Mouse (Mus musculus): ENCODE data around the gene Phactr3.

Phactr3 gene

DNA sequence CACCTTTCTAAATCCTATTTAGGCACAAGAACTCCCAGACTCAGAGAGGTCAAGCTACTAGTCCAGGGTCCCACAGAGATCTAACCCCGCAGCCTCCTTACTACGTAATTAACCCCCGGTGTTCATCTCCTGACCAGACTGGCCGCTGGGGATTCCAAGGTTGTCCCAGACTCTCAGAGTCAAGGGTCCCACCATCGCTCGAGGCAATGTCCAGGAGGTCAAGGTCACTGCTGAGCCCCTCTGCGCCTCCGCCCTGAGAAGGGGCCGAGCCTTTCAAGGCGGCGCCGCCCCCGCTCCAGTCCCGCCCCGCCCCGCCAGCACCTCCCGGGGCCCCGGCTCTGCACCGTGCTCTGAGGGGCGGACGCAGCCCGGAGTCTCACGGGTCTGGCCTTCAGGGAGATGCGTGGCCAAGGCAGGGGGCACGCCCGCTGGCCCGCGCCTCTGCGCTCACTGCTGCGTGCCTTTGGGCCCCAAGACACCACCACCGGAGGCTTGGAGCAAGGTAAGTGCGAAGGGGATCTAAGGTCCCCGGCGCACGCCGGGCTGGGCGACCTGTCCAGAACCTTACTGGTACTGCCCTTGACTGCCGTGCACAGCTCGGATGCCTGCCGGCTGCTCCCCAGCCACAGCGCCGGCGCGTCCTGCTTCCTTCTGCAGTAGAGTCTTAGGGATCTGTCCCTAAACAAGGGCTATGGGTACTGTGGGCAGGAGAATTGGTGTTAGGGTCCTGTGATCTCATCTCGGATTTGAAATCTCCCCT is at the start of gene Phactr3:
Gene Phactr3, plus strand, starts transcription at position 175 of the 760 bp plus-strand sequence.
- DNase-seq, result no peak

DNA sequence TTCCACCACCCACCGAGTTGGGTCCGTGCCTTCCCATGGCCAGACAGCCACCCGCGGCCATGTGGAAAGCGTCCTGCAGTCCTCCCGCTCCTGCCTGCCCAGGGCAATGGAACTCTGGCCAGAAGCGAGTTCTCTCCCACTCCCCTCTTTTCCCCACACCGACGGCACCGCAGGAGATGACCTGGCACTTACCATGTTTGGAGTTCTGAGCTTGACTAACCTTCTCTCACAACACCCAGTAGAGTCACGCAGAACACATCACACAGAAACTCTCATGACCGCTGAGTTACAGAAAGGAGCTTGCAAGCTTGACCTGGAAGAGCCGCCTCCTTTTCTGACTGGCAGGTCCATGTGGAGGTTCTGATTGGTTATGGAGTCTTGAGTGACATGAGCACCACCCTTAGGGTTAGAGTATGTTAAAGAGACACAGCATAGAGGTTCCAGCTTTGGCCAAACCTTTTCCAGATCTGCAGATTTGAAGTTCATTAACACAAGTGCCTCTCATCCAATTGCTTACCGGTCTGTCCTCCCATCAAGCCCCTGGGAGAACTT is 40.5 kb upstream of the Phactr3 start, which contains the start of gene Zfp931:
Gene Zfp931, minus strand, starts transcription at position 311 of the 552 bp plus-strand sequence.
- peak in 1 of 2 experiments; percentile 19 for DNase-seq

DNA sequence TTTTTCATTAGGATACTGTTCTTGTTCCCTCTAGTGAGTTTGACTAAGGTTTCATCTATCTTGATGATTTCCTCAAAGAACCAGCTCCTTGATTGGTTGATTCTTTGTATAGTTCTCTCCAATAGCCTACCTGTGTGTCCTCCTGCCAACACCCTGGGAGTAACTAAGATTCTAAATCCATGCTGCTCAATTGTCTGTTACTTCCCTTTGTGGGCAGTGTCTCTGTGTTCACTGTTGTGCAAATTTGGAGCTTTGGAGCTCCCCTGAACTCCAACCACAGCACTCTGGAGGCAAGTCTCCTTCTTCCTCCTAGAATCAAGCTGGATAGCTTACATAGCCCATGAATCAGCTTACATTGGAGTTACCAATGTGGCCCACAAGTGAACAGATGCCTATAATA is 29.2 kb upstream of the Phactr3 start:
- no peak for DNase-seq

DNA sequence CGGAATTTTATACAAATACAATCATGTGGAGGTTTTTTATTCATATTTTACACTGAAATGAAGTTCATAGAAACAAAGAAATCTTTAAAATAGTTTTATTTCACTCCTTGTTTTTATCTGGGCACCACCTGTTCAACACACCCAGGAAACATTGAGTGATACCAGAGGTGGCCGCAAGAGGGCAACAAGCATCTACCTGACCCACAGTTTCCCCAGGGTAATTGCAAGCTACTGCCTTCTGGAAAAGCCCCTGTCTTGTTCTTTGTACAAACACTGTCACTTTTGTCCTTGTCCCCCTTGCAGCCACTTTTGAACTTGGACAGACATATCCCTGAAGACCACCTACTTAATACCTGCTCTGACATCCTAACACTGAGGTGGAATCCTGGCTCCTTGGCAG is 20.8 kb upstream of the Phactr3 start:
- DNase-seq, result peak; percentile 45 to 79

DNA sequence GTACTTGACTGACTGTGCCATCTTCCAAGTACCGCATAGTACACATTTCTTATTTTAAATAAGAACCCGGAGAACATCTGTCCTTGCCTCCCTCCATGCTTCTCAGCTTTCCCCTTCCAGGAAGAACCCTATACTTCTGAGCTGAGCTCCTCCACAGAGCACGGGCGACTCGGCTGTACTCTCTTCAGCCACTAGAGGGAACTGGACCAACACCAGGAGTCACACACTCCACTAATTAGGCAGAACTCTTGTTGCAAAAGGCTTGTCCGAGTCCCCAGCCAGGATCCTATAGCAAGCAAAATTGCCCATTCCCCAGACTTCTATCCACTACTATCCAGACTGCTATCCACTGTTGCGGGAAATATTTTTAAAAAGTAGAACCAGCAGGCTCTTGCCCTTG is 16.8 kb upstream of the Phactr3 start:
- peak; percentile 17 to 69 for DNase-seq

DNA sequence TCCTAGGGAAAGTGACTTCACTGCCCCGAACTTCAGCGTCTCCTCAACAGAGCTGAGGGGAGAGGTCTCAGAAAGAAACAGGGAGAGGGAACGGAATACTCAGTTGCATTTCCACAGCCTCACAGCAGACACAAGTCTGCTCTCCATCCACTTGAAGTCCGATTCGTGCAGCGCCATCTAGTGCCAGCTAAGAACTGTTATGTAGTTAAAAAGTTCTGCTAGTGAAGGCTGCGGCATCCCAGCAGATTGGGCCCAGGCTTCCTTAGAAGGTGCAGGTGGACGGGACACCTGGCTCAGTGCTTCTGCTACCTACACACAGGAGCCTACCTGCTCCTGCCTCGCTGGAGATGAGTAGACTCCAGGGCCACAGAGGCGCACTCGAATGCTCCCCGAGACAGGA is 829 bp upstream of the Phactr3 start:
- DNase-seq, result peak; percentile 24 to 72

DNA sequence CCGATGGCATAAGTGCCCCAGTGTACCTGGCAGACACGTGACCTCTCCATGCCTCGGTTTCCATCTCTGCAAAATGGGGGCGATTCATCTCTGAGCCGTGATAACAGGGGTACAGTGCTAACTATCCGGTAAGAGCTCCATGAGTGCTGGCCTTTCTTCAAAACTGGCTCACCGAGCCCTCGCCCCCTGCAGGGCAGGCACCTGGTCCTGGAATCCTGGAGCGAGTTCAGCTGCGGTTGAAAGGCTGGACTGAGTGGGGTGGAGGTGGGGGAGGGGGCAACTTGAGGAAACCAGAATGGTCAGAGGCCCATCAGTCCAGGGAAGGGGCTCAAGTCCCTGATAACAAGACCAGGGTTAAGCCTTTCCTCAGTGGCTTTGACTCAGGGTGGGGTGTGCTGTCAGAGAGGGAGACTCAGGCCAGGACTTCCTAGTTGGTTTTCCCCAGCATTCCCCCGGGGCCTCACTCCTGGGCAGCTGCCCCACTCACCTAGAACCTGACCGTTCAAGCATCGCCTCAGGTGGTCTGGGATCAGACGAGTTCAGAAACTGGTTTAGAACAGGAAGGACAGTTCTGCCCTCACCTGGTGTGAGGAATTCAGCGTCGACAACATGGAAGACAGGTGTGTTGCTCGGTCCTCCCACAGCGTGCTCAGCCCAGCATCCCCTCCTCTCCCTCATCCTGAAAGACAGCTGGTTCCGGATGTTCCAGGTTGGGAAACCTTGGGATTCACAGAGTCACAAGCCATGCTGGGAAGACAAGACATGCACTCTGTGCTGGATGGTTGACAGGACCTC is 983 bp downstream of the Phactr3 start:
- no peak for DNase-seq

DNA sequence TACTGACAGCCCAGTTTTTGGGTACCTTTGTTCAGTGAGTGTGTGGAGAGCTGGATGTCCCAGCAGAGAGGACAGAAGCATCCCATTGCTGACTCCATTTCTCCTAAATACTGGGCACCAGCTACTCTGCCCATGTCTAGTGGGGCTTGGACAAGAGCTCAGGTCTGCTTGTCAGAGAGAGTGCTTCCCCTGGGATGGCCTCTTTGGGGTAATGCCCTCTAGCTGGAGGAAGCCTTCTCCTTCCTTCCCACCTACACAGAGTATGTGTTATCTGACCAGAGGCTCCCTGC is 1.5 kb downstream of the Phactr3 start:
- no peak for DNase-seq

DNA sequence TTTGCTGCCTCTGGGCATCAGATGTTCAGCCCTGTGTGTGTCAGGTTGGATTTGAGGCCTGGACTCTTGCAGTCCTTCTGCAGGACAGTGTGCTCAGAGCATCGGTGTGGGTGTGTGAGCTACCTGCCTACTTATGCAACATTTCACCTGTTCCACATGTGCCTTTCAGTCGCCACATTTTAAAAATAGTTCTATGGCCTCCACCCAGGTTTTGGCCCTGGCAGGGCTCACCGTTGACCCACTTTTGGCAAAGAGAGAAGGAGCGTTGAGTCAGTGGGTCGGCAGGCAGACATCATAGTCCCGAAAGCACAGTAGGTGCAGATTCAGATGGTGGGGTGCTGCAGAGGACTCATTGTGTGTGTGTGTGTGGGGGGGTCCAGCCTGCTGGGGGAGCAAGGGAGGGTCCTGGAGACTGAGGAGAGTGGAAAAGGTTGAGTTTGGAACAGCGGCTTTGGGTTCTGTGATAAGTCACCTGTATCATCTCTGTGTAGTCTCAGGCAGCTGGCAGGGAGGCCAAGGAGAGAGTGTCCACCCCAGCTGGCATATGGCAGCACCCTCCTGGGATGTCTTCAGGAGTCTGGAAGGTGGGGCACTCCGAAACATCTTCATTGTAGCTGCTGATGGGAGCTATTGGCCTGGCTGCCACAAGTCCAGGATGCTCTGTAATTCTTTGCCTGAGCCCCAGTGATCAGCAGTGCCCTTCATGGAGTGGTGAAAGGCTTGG is 2.0 kb downstream of the Phactr3 start:
- no peak for DNase-seq

DNA sequence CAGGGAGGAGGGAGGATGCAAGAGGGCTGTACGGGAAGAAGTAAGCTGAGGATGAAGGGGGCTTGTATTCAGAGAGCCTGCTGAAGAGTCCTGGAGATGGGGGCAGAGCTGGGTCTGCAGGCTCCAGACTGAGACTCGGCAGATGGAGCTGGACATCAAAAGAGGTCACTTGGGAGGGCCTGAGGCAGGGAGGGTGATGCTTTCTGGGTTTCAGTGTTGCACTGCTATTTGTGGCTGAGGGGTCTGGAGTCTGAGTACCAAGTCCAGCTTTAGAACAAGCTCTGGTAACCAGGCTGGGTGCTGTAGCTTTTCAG is 2.6 kb downstream of the Phactr3 start:
- DNase-seq, result no peak

DNA sequence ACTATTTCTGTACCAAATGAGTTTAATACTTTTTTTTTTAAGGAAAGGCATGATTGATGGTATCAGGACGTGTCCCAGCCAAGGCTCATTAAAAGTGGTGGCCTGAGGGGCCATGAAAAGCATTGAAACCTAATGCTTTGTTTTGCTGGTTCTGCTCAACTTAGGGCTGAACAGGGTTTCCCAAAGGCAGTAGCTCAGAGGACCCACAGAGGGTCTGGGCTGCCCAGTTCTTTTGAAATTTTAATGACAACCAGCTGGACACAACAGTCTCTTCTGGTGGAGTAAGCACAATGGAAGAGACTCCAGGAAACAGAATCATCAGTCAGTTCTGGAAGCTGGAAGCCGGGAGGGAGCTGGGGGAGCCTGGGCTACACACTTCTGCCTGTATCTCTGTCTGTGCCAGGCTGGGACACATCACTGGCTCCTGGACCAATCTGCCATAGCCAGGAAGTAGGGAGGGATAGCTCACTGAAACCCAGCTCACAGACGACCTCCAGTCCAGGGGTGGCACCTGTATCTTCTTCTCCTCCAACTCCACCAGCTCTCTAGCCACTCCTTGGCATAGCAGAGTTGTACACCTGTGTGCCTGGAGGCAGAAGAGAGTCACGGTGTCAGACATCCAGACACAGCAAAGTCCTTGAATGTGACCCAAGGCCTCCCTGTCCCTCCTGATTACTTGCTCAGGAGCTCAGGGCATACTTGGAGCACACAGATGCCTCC is 3.3 kb downstream of the Phactr3 start:
- no peak for DNase-seq

DNA sequence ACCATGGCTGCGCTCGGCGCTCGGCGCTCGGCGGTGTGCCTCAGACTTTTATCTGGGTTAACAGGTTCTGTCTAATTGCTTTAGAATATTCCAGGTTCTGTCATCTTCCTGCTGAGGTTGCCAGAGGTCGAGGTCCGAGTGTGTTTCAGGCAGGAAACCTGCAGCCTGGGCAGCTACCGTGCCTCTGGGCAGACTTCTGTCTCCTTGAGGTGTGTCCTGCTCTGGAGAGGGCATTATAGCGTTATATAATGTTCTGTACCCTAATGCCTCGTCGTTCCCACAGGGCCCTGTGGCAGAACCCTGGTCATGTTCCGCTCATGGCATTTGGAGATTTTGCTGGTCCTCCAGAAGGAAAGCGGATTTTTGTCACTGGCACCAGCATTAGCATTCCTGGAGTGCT is 4.7 kb downstream of the Phactr3 start:
- DNase-seq, result no peak

DNA sequence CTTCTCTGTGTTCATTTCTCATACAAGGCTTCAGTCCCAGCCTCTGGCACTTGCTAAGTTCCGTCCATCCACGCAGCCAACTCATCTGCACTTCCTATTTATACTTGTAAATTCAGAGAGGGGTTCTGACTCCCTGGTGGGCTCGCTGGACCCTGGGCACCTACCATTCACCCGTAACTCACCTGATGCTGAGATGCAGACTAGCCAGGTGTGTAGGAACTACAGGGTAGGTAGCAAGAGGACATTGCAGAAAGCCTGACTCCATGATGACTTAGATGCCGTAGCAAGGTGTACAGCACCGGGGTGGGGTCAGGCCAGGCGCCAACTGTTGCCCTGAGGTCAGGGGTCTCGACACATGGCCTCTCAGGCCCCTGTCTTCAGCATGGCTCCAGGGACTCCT is 6.7 kb downstream of the Phactr3 start:
- DNase-seq, result no peak

DNA sequence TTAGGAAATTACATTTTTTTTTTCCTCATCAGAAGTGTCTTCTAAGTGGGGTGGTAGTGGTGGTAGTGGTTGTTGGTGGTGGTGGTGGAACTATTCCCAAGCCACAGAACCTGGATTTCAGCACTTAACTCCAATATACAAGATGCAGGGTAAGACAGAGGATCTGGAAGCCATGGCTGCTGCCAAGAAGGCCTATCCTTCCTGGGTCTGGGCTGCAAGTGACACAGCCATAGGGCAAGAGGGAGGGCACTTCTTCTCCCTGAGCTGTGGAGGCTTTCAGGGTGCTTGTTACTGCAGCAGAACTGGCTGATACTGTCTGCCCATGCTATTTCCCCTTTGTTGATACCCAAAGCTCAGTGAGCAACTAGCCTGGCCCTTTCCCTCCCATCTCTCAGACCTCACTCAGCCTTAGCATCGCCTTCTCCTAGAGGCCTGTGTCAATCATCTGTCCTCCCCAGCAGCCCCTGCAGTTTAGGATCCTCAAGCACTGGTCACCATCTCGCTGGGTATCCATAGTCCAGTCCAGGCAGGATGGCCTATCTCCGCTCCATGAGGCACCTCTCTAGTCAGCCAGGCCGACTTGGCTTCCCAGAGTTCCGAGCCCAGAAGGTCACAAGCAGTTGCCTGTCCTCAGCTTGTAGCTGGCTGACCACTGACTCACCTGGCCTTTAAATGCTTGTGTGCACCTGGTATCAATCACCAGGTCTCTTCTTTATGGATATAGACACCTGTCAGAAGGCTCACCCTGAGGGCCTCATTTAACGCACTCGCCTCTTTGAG is 7.5 kb downstream of the Phactr3 start:
- no peak for DNase-seq

DNA sequence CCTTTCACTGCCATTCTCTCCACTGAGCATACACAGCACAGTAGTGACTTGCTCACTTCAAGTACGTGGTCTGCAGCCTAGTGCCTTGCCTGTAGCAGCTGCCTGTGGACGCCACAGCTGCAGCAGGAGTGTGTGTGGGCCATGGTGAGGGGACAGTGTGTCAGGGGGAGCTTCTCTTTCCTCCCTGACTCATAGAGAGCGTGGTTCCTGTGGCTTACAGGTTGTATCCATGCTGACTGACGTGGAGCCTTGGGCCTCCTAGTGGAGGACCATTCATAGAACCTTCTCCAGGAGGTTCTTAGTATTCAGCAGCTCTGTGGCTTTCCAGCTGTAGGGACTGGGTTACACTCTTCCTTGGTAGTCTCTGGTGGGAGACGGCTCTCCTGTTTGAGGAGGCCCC is 9.8 kb downstream of the Phactr3 start:
- no peak for DNase-seq

DNA sequence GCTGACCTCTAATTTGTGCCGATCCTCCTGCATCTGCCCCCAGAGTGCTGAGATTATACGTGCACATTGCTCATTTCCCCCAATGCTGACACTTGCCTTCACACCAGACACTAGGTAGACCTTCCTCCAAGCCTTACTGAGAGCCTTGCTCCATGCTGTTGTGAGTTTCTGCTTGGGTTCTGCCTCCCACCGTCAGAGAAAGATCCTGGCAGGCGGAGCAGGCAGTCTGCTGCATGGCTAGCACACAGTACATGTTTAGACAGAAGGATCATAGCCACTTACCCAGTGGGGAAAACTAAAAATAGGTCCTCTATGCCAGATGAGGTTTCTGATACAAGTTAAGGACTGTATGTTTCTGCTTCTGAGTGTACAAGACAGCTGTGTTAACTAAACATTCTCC is 10.4 kb downstream of the Phactr3 start:
- DNase-seq, result no peak

DNA sequence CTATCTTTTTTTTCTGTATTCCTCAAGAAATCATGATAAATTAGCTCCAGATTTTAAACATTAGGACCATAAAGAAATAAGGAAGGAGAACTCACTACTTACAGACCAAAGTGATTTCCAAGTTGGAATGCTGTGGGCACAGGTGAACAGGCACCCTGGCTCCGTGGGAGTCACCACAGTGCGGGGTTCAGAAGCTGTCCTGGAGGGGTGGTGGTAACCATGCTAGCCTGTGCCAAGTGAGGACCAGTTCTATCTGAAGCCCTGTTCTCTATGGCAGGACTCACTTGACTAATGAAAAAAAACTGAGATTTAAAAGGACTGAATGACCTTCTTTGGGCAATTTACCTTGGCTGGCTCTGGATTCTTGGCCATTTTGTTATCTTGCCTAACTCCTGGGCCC is 10.9 kb downstream of the Phactr3 start:
- no peak for DNase-seq

DNA sequence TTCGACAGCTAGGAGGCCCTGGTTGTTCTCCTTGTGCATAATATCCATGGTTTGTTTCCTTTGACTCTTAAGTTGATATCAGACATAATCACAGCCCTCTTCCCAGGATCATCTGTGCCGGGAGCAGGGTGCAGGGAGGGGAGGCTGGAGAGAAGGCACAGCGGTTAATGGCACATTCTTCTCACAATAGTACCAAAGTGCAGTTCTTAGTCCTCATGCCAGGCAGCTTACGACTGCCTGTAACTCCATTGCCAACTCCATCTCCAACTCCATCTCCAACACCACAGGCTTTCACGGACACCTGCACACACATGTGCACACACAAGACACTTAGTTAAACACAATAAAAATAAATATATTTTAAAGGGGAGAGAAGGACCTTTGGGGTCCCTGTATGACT is 11.8 kb downstream of the Phactr3 start:
- no peak for DNase-seq

DNA sequence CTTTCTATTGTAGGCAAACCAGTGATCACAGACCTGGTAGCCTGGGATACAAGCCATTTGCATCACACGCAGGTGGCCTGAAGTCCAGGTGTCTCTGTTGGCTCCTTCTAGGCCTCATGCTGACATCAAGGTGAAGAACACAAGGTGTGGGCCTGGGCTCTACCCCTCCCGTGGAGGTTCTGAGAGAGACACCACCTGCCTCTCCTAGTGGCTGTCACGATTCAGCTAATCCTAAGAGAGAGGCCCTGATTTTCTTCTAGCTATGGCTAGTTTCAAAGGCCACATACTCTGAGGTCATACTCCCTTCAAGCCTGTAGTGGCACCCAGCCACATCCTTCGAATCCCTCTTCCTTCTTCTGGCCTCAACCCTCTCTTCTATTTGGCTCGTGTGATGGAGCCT is 12.2 kb downstream of the Phactr3 start:
- no peak for DNase-seq

DNA sequence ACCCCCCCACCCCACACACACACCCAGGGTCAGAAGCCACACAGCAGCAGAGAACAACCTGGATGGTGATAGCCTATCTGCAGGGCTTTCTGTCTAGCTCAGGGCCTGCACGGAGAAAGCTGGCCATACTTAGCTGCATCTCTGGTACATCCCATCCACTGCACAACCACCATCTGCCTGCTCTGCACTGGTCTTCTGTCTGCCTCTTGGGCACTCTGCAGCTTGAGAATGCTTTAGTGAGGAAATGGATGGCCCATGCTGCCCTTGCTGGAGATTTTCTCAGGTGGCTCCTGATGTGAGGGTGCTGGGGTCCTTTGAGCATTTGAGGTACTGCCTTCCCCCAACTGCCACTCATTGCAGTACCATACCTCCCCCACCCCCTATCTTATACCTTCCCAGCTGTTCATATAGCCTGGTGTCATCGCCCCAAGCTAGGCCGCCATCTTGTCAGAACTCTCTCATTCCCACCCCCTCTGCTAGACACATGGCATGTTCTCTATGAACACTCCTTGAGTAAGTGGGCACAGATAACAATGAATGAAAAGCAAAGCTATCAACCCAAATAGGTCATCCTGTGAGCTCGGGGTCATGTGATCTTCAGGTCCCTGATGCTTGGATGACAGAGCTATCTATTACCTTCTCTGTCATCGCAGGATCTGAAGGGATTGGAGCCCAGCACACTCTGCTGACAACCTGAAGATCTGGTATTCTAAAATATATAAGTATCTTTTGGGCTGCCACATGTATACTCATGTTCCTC is 13.0 kb downstream of the Phactr3 start:
- DNase-seq, result no peak

DNA sequence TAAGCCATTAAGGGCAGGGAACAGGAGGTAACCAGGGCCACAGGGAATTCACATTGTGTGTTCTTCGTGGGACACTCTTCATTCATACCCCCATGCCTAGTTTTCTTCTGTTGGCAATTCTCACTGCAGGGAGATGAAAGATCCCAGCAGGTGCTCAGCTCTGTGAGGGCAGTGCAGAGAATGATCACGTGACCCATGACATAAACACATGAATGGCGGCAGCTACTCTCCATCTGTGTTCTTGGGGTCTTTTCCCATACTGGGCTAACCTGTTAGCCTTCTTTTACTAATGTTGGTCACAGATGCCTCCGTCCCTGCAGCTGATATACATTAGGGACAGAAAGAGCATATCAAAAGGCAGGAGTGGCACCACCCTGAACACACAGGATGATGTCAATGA is 16.9 kb downstream of the Phactr3 start:
- DNase-seq, result no peak
